Mouse (Mus musculus): ENCODE results near the gene Olfr1314.

Olfr1314 gene

GRCm38 (mm10) chr2:112096681-112097080, at the start of gene Olfr1314:
Gene Olfr1314 (minus strand): TSS chr2:112096781.
- no peak for DNase-seq (ENCODE audit: low read depth, low spot score)

DNA sequence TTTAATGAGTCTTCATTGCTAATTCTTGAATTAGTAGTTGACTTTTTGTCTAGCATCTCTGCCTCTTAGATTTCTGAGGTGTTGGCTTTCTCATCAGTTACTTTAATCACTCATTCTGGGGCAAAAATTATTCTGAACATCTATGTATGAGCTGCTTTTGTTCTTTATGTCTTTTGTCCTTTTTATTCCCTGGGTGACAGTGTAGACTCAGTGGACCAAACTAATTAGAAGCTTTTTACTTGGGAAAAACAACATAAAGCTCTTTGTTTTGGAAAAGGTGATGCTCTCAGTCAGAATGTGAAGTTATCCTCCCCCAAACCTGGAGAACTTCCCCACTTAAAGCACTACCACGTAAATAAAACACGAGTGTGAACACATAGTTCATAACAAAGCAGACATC, 43.4 kb upstream of the Olfr1314 start, which contains the start of gene Olfr1317:
TSS of gene Olfr1317 (plus strand) at position 301 of the 400 bp plus-strand sequence.
- no peak for DNase-seq (ENCODE audit: low read depth, low spot score)

DNA sequence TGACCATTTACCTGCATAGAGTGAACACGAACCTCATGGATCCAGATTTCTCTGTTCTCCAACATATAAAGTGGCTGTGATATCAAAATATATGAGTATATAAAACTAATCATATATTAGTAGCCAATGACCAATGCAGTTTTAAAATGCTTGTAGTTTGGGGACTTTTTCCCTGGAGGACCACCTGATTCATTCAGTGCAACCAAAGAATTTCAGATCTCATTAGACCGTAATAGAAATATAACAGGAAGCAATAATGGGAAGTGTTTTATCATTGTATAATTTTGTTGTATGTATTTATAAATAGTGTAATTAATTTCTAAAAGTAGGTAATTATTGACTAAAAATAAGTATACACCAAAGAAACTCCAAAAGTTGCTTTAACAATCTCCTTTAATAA, 38.3 kb upstream of the Olfr1314 start, which contains the start of gene Olfr1316:
TSS of gene Olfr1316 (minus strand) at position 101 of the 400 bp plus-strand sequence.
- DNase-seq (ENCODE audit: low read depth, low spot score) = no peak

DNA sequence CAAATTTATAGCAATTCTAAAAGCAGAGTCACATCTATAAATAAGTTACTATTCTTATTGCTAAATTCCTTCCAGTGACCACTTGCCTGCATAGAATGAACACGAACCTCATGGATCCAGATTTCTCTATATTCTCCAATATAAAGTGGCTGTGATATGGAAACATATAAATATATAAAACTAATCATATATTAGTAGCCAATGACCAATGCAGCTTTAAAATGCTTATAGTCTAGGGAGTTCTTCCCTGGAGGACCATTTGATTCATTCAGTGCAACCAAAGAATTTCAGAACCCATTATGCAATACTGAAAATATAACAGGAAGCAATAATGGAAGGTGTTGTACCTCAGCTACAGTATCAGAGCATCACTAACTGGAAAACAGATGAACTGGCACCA, 18.8 kb upstream of the Olfr1314 start, which contains the start of gene Olfr1315-ps1:
TSS of gene Olfr1315-ps1 (minus strand) at position 101 of the 400 bp plus-strand sequence.
- no peak for DNase-seq (ENCODE audit: low read depth, low spot score)

- no peak for DNase-seq (ENCODE audit: low read depth, low spot score)
Observed at GRCm38 (mm10) chr2:112077743-112078142, 18.8 kb downstream of the Olfr1314 start, which contains the start of gene Olfr1313. Gene Olfr1313 (minus strand): TSS chr2:112077843.

DNA sequence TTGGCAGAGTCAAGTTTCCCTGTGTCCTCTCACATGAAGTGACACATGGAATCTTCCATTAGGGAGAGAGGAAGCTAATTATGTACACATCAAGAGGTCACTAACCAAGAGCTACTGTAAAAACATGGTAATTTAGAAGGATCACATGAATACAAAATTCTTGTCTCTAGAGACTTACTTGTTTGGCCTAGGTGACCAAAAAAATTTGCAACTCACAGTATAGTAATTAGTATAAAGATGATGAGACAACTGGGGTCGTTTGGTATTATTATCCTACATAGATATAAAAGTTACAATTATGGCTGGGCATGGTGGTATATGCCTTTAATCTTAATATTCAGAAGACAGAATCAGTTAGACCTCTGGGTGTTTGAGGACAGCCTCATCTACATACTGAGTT, 46.4 kb downstream of the Olfr1314 start, which contains the start of gene Olfr1312:
TSS of gene Olfr1312 (minus strand) at position 101 of the 400 bp plus-strand sequence.
- DNase-seq (ENCODE audit: low read depth, low spot score) = no peak
